Mouse (Mus musculus) liver, adult 2 months (tissue): ENCODE results near the gene Pramel1. TPM values are rescaled to one million over a fixed set of nuclear protein-coding genes. Genes with fewer than 3 reads are reported as not detected.
"Not testable (repeated sequence)": the region's sequence is repeated elsewhere in the genome, so short reads cannot be mapped to it uniquely, and the experiment has no call there.

Experiments used
- DNase-seq: peaks from one replicate; pipeline ENCODE4 v3.0.0-alpha.2; 2011; ENCODE audit warnings: low read depth, low spot score; ENCODE audit errors: extremely low read depth
- H3K27ac ChIP-seq: fragments of 200-500 bp; replicated peaks from 2 replicates; pipeline ENCODE4 v1.5.1; 2012; ENCODE audit warnings: low read depth, mild to moderate bottlenecking, control low read depth, inconsistent platforms, low read length; ENCODE audit not compliant: insufficient read depth
- H3K27me3 ChIP-seq: fragments of 200-500 bp; 2 replicates; pipeline ENCODE4 v1.6.1; 2012; ENCODE audit warnings: mild to moderate bottlenecking, moderate library complexity, low read length, inconsistent platforms; ENCODE audit not compliant: control insufficient read depth, insufficient read depth
- H3K36me3 ChIP-seq: fragments of 200-500 bp; 2 replicates; pipeline ENCODE4 v1.6.1; 2012; ENCODE audit warnings: low read length, inconsistent platforms; ENCODE audit not compliant: control insufficient read depth, insufficient read depth
- H3K4me1 ChIP-seq: fragments of 200-500 bp; 2 replicates; pipeline ENCODE4 v1.6.1; 2011; ENCODE audit warnings: low read length; ENCODE audit not compliant: control insufficient read depth, insufficient read depth
- H3K4me3 ChIP-seq: fragments of 200-500 bp; 2 replicates; pipeline ENCODE4 v1.5.1; 2011; ENCODE audit warnings: low read depth, mild to moderate bottlenecking, control low read depth, low read length, moderate library complexity; ENCODE audit not compliant: insufficient read depth
- H3K79me2 ChIP-seq: fragments of 200-500 bp; 2 replicates; pipeline ENCODE4 v1.6.1; 2012; ENCODE audit warnings: inconsistent platforms, mild to moderate bottlenecking, low read length, moderate library complexity; ENCODE audit not compliant: control insufficient read depth, insufficient read depth
- H3K9ac ChIP-seq: fragments of 200-500 bp; 2 replicates; pipeline ENCODE4 v1.6.1; 2012; ENCODE audit warnings: low read depth, mild to moderate bottlenecking, control low read depth, inconsistent platforms, low read length
- CTCF ChIP-seq: fragments of 200-500 bp; IDR thresholded peaks from 2 replicates; pipeline ENCODE4 v1.5.1; 2011; ENCODE audit warnings: low read depth, low read length, control low read depth
- POLR2A ChIP-seq: fragments of 200-500 bp; IDR thresholded peaks from 2 replicates; pipeline ENCODE4 v1.6.1; 2011; ENCODE audit warnings: low read length, control low read depth; ENCODE audit not compliant: insufficient read depth; ENCODE audit errors: extremely low read depth
- WGBS: fragments of 180-500 bp; shearing (Covaris S2); methylation state at CpG from one replicate; pipeline ENCODE4 v1.1.7; 2018; 5-methylcytosine and 5-hydroxymethylcytosine counted together
- polyA plus RNA-seq: library from polyadenylated mRNA; depleted of rRNA; stranded (reverse); fragments of >200 nt; gene quantifications from 2 replicates; pipeline ENCODE4 v1.2.3, GENCODE M21; 2012; rRNA removed
- total RNA-seq: library from RNA; depleted of rRNA; stranded (reverse); fragments of >200 nt; gene quantifications from 2 replicates; pipeline ENCODE4 v1.2.3, GENCODE M21; 2014; rRNA removed

Gene Pramel1
- total and polyA plus RNA-seq, 2 experiments, result not detected

GRCm38 (mm10) chr4:143414121-143414520 lies 19.9 kb downstream of the Pramel1 start:
- Histone ChIP-seq H3K27me3 (no peaks in the 10 kb centered on the region), H3K4me3 (no peak overlapping the region), H3K79me2 (no peaks in the 10 kb centered on the region), H3K4me1 (0 out of 2 replicates have a peak, but pooled peaks cover 2% of the 10 kb centered on the region), H3K36me3 (peaks cover 33% of the 10 kb centered on the region), H3K9ac (no peak overlapping the region), H3K27ac (no peak overlapping the region)
- WGBS, result 97% methylated on average over 3 of the region's 3 CpGs
- TF ChIP-seq POLR2A (no peak), CTCF (no peak)
- DNase-seq, result no peak

GRCm38 (mm10) chr4:143426770-143427169 lies 32.5 kb downstream of the Pramel1 start:
- not testable (repeated sequence) for H3K36me3 ChIP-seq, H3K9ac ChIP-seq, H3K4me3 ChIP-seq, DNase-seq, H3K27me3 ChIP-seq, H3K4me1 ChIP-seq, H3K79me2 ChIP-seq, H3K27ac ChIP-seq
- 81% methylated on average over 5 of the region's 5 CpGs for WGBS

Other genes starting within 250 kb of the Pramel1 start
- gene Prdm2, start 181.4 kb upstream of the Pramel1 start, total RNA-seq, result 6.9 and 8.1 TPM in 2 replicates
- gene Prdm2, start 181.4 kb upstream of the Pramel1 start, polyA plus RNA-seq, result 4.9 and 7.9 TPM in 2 replicates
- 0.40 TPM in 1 of 2 replicates, not detected in the other for gene Pdpn, start 94.9 kb upstream of the Pramel1 start, total RNA-seq
- gene Pdpn, start 94.9 kb upstream of the Pramel1 start, polyA plus RNA-seq, result 0.17 and 0.39 TPM in 2 replicates
- not detected in 2 replicates for gene Lrrc38, start 44.7 kb upstream of the Pramel1 start, total RNA-seq
- gene Lrrc38, start 44.7 kb upstream of the Pramel1 start, polyA plus RNA-seq, result not detected in 2 replicates
- 5.2 and 7.8 TPM in 2 replicates for gene Pramef8, start 18.0 kb downstream of the Pramel1 start, total RNA-seq
- 2.1 and 2.3 TPM in 2 replicates for gene Pramef8, start 18.0 kb downstream of the Pramel1 start, polyA plus RNA-seq
- gene Oog4, start 55.9 kb downstream of the Pramel1 start, total RNA-seq, result not detected in 2 replicates
- gene Oog4, start 55.9 kb downstream of the Pramel1 start, polyA plus RNA-seq, result not detected in 2 replicates
- not detected in 2 replicates for gene Gm13043, start 116.9 kb downstream of the Pramel1 start, total RNA-seq
- not detected in 2 replicates for gene Gm13043, start 116.9 kb downstream of the Pramel1 start, polyA plus RNA-seq
- gene Gm13040, start 141.5 kb downstream of the Pramel1 start, total RNA-seq, result not detected in 2 replicates
- gene Gm13040, start 141.5 kb downstream of the Pramel1 start, polyA plus RNA-seq, result not detected in 2 replicates
- not detected in 2 replicates for gene BC080695, start 157.3 kb downstream of the Pramel1 start, total RNA-seq
- gene BC080695, start 157.3 kb downstream of the Pramel1 start, polyA plus RNA-seq, result not detected in 2 replicates
- not detected in 2 replicates for gene Gm13057, start 157.3 kb downstream of the Pramel1 start, total RNA-seq
- not detected in 2 replicates for gene Gm13057, start 157.3 kb downstream of the Pramel1 start, polyA plus RNA-seq
- gene Gm13083, start 220.6 kb downstream of the Pramel1 start, total RNA-seq, result not detected in 2 replicates
- not detected in 2 replicates for gene Gm13083, start 220.6 kb downstream of the Pramel1 start, polyA plus RNA-seq